Mouse (Mus musculus): ENCODE data around the gene H2al1c.
"Not testable (repeated sequence)": the region's sequence is repeated elsewhere in the genome, so short reads cannot be mapped to it uniquely, and the experiment has no call there.

The H2al1c gene

DNA sequence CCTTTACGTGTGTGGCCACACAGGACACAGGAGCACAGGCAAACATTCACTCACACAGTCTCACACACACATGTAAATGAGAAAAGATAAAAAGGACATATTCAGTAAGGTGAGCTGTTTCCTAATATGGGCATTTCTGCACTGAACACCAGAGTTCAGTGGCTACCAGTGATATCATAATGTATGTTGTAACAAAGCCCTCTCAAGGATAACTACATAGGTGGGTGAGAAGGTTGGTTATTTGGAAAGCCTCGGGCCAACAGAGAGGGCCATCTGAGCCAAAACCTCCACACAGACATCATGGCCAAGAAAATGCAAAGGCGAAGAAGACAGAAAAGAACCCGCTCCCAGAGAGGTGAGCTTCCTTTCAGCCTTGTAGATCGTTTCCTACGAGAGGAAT lies at the start of gene H2al1c:
H2al1c (plus strand) TSS at position 301 of the 400 bp plus-strand sequence.
- not testable (repeated sequence) for DNase-seq

DNA sequence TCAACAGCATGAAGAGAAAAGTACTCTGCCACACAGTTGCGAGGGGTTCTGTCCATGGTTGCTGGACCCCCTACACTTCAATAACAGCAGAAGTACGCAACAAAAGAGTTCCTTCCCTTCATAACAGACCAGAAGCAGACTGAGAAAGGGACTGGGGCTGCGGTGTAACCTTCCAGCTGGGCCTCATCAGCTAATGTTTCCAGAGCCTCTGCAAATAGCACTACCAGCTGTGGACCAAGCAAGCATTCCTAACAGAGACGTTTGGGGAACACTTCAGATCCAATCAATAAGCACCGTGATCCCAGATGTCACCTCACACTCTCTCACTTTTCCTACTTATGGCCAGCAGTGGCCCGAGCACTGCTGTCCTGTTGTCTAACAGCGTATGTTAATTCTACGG lies 40.5 kb upstream of the H2al1c start:
- no peak for DNase-seq

DNA sequence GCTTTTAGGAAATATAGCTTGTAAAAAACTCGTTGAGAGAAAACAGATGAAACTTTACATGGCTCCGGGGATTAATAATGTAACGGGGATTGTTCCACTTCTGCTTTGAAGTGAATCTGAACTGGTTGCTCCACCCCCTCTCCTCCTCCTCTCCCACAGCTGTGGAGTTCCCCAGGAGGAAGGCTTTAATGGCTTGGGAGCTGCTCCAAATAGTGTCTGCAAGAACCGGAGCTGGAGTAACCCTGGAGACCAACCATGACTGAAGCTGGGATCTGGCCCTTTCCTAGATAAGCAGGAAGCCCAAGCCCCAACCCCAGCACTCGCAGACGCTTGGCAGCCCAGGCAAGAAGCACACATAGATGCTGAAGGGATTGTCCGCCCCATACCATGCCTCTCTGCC lies 37.7 kb upstream of the H2al1c start:
- DNase-seq, result no peak

DNA sequence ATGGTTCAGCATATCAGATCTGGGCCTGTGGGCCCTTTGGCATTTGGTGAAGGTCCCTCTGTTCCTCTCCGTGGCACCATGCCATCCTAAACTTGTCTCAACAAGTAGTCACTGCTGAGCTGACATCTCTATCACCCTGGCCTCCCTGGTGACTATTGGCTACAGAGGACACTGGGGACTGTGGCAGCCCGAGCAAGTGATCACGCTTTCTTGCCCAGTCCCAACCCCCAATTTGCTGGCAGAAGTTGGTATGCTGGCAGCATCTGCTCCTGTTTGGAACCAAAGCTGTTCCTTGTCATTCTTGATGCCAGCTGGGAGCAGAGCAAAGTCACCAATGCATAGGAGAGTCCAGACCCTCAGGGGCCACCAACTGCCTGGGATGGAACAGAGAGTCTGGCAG lies 36.4 kb upstream of the H2al1c start:
- DNase-seq, result peak in 1 of 2 experiments; percentile 5

DNA sequence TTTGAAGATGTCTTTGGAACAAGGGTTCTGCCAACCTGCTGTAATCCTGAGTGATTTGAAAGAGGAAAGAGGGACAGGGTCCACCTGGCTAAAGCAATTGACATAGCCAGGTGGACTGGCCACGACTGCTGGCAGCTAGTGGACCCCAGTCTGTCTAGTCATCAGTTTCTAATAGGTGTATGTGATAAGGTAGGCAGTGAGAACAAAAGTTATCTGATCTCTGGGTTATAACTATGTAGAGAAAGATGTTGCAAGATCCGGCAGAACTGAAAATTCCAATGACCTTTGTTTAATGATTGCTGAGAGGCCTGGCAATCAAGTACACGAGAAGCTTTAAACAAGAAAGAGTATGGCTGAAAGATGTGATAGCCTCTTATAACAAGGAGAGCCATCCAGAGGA lies 32.3 kb upstream of the H2al1c start:
- no peak for DNase-seq

DNA sequence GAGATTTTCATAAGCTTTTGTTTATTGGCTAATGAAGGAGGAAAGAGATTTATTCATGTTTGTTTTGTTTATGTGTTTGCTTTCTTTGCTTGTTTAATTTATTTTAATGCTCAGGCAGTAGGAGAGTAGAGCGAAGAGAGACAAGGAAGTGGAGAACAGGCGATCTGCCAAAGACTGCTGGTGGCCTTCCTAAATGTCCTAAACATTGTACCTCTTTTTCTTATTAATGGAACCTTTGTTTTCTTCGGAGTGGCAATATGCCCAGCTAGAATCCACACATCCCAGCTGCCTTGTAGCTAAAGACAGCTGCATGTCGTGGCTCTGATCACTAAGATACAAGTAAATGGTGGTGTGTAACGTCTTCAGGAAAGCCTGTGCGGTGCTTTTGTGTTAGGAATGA lies 28.4 kb upstream of the H2al1c start:
- no peak for DNase-seq

DNA sequence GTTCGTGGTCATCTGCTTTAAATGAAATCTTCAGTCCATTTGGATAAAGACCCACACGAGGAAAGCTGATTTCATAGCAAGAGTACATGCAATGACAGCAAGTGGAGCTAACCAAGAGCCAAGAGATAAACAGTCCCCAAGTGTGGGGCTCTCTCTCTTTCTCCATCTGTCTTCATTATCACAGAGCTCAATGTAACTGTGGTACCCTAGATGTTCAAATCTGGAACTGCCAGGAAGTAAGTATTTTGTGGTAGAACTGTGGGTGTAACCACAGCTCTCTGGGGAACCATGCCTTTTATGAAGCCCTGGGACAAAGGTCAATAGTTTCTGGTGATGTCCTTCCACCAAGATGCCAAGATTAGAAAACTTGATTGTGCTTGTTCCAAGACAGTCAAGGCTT lies 24.7 kb upstream of the H2al1c start:
- no peak for DNase-seq

DNA sequence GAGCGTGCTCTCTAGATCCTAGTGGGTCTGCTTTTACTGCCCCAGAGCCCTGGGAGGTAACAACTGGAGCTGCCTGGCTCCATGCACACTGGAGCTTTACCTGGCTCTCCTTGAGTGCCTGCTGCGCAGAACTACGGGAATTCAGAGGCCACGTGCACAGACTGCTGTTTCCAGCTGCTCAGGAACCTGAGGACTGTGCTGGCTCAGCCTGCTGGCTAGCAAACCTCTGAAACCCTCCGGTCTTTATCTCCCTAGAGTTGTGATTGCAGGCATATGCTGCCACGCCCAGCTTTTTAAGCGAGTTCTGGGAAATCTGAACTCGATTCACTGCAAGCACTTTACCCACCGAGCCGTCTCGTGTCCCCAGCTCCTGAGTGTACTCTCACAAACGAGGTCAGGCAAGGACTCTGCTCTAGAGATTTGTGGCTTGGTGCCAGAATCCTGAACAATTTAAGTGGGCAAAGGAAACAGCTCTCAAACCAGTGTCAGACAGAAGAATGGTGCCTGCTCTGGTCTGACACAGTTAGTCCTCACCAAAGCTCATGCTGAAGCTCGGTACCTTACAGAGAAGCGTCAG lies 17.1 kb upstream of the H2al1c start:
- DNase-seq, result no peak

DNA sequence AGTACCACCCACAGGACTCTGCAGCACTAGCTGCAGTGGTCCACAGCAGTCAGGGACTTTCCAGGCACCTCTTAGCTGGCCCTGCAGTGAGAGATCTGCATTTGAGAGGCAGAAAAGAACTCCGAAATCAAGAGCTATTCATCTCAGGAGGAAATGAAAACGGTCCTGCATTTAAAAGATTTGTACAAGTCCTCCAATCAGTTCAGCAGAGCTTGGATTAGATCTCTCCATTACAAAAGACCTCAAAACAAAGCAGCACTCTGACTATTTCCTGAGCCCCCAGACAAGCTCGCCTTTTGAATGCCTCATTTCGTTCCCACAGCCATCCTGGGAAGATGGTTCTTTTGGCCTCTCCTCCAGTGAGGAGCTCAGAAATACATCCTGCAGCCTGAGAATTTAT lies 16.2 kb upstream of the H2al1c start:
- DNase-seq, result no peak

DNA sequence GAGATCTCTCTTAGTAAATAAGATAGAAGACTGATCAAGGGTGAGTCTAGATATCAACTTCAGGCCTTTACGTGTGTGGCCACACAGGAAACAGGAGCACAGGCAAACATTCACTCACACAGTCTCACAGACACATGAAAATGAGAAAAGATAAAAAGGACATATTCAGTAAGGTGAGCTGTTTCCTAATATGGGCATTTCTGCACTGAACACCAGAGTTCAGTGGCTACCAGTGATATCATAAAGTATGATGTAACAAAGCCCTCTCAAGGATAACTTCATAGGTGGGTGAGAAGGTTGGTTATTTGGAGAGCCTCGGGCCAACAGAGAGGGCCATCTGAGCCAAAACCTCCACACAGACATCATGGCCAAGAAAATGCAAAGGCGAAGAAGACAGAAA lies 6.5 kb upstream of the H2al1c start, which contains the start of gene H2al1a:
H2al1a (plus strand) TSS at position 301 of the 400 bp plus-strand sequence.
- not testable (repeated sequence) for DNase-seq

DNA sequence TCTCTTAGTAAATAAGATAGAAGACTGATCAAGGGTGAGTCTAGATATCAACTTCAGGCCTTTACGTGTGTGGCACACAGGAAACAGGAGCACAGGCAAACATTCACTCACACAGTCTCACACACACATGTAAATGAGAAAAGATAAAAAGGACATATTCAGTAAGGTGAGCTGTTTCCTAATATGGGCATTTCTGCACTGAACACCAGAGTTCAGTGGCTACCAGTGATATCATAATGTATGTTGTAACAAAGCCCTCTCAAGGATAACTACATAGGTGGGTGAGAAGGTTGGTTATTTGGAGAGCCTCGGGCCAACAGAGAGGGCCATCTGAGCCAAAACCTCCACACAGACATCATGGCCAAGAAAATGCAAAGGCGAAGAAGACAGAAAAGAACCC lies 3.3 kb upstream of the H2al1c start, which contains the start of gene H2al1b:
H2al1b (plus strand) TSS at position 301 of the 400 bp plus-strand sequence.
- DNase-seq, result not testable (repeated sequence)

DNA sequence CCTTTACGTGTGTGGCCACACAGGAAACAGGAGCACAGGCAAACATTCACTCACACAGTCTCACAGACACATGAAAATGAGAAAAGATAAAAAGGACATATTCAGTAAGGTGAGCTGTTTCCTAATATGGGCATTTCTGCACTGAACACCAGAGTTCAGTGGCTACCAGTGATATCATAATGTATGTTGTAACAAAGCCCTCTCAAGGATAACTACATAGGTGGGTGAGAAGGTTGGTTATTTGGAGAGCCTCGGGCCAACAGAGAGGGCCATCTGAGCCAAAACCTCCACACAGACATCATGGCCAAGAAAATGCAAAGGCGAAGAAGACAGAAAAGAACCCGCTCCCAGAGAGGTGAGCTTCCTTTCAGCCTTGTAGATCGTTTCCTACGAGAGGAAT lies 3.1 kb downstream of the H2al1c start, which contains the start of gene H2al1d:
H2al1d (plus strand) TSS at position 301 of the 400 bp plus-strand sequence.
- DNase-seq, result not testable (repeated sequence)

DNA sequence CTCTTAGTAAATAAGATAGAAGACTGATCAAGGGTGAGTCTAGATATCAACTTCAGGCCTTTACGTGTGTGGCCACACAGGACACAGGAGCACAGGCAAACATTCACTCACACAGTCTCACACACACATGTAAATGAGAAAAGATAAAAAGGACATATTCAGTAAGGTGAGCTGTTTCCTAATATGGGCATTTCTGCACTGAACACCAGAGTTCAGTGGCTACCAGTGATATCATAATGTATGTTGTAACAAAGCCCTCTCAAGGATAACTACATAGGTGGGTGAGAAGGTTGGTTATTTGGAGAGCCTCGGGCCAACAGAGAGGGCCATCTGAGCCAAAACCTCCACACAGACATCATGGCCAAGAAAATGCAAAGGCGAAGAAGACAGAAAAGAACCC lies 6.2 kb downstream of the H2al1c start, which contains the start of gene H2al1e:
H2al1e (plus strand) TSS at position 301 of the 400 bp plus-strand sequence.
- DNase-seq, result not testable (repeated sequence)

DNA sequence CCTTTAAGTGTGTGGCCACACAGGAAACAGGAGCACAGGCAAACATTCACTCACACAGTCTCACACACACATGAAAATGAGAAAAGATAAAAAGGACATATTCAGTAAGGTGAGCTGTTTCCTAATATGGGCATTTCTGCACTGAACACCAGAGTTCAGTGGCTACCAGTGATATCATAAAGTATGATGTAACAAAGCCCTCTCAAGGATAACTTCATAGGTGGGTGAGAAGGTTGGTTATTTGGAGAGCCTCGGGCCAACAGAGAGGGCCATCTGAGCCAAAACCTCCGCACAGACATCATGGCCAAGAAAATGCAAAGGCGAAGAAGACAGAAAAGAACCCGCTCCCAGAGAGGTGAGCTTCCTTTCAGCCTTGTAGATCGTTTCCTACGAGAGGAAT lies 9.4 kb downstream of the H2al1c start, which contains the start of gene H2al1f:
H2al1f (plus strand) TSS at position 301 of the 400 bp plus-strand sequence.
- not testable (repeated sequence) for DNase-seq

DNA sequence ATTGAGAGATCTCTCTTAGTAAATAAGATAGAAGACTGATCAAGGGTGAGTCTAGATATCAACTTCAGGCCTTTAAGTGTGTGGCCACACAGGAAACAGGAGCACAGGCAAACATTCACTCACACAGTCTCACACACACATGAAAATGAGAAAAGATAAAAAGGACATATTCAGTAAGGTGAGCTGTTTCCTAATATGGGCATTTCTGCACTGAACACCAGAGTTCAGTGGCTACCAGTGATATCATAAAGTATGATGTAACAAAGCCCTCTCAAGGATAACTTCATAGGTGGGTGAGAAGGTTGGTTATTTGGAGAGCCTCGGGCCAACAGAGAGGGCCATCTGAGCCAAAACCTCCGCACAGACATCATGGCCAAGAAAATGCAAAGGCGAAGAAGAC lies 12.5 kb downstream of the H2al1c start, which contains the start of gene H2al1g:
H2al1g (plus strand) TSS at position 301 of the 400 bp plus-strand sequence.
- not testable (repeated sequence) for DNase-seq

DNA sequence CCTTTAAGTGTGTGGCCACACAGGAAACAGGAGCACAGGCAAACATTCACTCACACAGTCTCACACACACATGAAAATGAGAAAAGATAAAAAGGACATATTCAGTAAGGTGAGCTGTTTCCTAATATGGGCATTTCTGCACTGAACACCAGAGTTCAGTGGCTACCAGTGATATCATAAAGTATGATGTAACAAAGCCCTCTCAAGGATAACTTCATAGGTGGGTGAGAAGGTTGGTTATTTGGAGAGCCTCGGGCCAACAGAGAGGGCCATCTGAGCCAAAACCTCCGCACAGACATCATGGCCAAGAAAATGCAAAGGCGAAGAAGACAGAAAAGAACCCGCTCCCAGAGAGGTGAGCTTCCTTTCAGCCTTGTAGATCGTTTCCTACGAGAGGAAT lies 15.7 kb downstream of the H2al1c start, which contains the start of gene H2al1h:
H2al1h (plus strand) TSS at position 301 of the 400 bp plus-strand sequence.
- not testable (repeated sequence) for DNase-seq

DNA sequence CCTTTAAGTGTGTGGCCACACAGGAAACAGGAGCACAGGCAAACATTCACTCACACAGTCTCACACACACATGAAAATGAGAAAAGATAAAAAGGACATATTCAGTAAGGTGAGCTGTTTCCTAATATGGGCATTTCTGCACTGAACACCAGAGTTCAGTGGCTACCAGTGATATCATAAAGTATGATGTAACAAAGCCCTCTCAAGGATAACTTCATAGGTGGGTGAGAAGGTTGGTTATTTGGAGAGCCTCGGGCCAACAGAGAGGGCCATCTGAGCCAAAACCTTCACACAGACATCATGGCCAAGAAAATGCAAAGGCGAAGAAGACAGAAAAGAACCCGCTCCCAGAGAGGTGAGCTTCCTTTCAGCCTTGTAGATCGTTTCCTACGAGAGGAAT lies 18.9 kb downstream of the H2al1c start, which contains the start of gene H2al1i:
H2al1i (plus strand) TSS at position 301 of the 400 bp plus-strand sequence.
- not testable (repeated sequence) for DNase-seq

DNA sequence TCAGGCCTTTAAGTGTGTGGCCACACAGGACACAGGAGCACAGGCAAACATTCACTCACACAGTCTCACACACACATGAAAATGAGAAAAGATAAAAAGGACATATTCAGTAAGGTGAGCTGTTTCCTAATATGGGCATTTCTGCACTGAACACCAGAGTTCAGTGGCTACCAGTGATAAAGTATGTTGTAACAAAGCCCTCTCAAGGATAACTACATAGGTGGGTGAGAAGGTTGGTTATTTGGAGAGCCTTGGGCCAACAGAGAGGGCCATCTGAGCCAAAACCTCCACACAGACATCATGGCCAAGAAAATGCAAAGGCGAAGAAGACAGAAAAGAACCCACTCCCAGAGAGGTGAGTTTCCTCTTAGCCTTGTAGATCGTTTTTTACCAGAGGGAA lies 22.1 kb downstream of the H2al1c start, which contains the start of gene H2al1j:
H2al1j (plus strand) TSS at position 301 of the 400 bp plus-strand sequence.
- DNase-seq, result not testable (repeated sequence)

DNA sequence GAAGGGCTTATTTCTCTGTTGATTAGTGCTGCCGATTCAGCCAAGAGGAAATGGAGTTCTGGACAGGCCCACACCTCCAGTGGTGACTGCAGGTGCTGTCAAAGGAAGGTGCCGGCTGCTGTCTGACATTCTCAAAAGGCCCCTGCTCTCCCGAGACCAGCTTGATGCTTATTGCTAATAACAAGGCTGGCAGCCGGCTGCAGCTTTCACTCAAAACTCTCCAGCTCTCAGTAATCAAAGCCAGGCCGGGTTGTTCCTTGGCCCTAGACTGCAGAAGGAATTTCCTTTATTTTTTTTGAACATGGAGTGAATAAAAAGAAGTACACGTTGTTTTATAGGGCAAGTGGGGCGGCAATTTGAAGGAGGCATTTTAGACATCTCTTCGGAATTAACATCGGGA lies 40.3 kb downstream of the H2al1c start:
- peak; percentile 9 to 10 for DNase-seq

DNA sequence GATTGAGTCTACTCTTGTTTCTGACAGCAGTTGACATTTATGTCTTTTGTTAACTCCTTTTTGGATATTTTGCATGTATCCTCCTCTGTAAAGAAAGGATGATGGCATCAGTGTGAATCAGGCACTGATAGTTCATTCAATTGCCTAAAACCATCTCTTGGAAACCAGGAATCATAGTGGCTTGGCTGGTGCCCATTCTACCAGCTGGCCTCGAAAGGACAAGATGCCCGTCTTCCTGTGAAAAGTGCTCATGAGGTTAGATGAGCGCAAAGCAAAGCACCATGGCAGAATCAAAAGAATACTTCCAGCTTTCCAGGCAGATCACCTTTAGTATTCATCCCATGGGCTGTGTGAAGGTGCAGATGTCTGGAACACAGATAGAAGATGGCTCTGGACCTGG lies 41.3 kb downstream of the H2al1c start:
- DNase-seq, result peak; percentile 11 to 45
